Mouse (Mus musculus) heart, embryonic 16.5 days (tissue): Measurements from ENCODE around the gene 4930522H14Rik. TPM values are rescaled to one million over a fixed set of nuclear protein-coding genes. Genes with fewer than 3 reads are reported as not detected.

Experiments used
- ATAC-seq: fragments of 200-750 bp; cut with Nextera tagmentation; replicated peaks from 2 replicates; pipeline ENCODE4 v1.8.0; 2017; ENCODE audit warnings: moderate number of reproducible peaks; ENCODE audit not compliant: insufficient read depth, low FRiP score; ENCODE audit errors: extremely low read depth
- H3K27ac ChIP-seq: fragments of 300-500 bp; sonication (generic); 2 replicates; pipeline ENCODE4 v1.5.1; 2014; ENCODE audit warnings: mild to moderate bottlenecking, low read length, control low read depth, moderate library complexity
- H3K27me3 ChIP-seq: fragments of 300-500 bp; sonication (generic); 2 replicates; pipeline ENCODE4 v1.6.1; 2014; ENCODE audit warnings: low read length, mixed read lengths; ENCODE audit not compliant: control insufficient read depth, insufficient read depth
- H3K36me3 ChIP-seq: fragments of 300-500 bp; sonication (generic); 2 replicates; pipeline ENCODE4 v1.6.1; 2014; ENCODE audit not compliant: control insufficient read depth, insufficient read depth
- H3K4me1 ChIP-seq: fragments of 300-500 bp; sonication (generic); 2 replicates; pipeline ENCODE4 v1.6.1; 2014; ENCODE audit warnings: low read length, mixed read lengths; ENCODE audit not compliant: control insufficient read depth, insufficient read depth
- H3K4me2 ChIP-seq: fragments of 300-500 bp; sonication (generic); 2 replicates; pipeline ENCODE4 v1.6.1; 2014; ENCODE audit warnings: low read depth, mild to moderate bottlenecking, control low read depth, low read length
- H3K4me3 ChIP-seq: fragments of 300-500 bp; sonication (generic); 2 replicates; pipeline ENCODE4 v1.5.1; 2014; ENCODE audit warnings: mild to moderate bottlenecking, control low read depth, low read length
- H3K9ac ChIP-seq: fragments of 300-500 bp; sonication (generic); 2 replicates; pipeline ENCODE4 v1.6.1; 2014; ENCODE audit warnings: low read length, control low read depth
- H3K9me3 ChIP-seq: fragments of 300-500 bp; sonication (generic); replicated peaks from 2 replicates; pipeline ENCODE4 v1.6.1; 2016; ENCODE audit warnings: low read length; ENCODE audit not compliant: control insufficient read depth
- WGBS: fragments of 180-500 bp; shearing (Covaris S2); extraction: QIAGEN DNeasy Blood & Tissue Kit; methylation state at CpG from one replicate; pipeline ENCODE4 v1.1.7; 2014; 5-methylcytosine and 5-hydroxymethylcytosine counted together
- polyA plus RNA-seq: library from polyadenylated mRNA; unstranded; fragments of >200 nt; fragmentation: Nextera tagmentation; extraction: Ambion mirVana; gene quantifications from 2 replicates; pipeline ENCODE4 v1.2.1, GENCODE M21; 2015

4930522H14Rik gene
- polyA plus RNA-seq, 1 experiment from 2014 or later = not detected

DNA sequence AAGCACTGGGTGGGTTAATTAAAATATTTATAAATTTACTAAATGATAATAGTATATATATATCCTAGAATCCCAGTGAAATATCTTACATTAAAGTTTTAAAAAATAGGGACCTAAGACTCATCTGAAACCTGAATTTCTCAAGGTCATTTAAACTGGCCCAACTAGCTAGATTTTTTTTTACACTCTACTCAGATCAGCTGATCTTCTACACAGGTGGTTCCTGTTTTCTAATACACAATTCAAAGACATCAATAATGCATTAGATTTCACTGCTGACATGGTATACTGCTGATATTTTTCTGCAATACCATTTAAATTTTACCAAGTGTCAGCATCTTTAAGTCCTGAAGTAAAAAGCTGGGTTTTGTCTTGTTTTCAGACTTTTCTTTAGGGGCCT lies 67.2 kb downstream of the 4930522H14Rik start:
- H3K4me2 ChIP-seq = no peak overlapping the region
- ATAC-seq = no peak
- H3K4me1 ChIP-seq = peaks cover 11% of the 10 kb centered on the region

DNA sequence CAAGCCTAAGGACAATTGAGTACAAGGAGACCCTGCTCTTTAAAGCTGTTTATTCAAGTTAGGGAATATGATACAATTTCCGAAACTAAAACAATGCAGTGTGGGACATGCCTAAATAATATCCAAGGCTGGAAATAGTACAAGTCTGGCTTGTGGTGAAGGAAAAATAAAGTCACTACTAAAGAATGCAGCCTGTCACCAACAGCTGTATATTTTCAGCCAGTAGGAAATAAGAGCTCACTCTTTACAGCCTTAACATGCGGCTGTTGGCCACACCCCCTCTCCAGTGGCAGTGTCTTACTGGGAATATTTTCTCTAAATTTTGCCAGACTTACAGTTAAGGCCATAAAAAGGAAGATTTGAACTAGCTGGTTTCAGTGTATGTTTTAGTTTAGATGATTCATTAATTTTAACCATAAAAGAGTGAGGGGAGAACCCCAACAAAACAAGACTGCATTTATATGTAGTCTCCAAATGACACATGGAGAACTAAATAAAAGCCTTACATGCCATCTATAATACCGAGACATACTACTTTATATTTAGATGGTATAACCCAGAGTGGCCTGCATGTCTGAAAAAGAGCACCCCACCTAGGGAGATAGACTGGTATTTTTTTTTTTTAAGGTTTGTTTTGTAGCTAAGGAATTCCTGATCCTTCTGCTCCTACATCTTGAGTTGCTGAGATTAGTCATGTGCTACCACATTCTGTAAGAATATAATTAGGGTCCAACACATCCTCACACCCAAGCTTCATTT lies 70.5 kb downstream of the 4930522H14Rik start:
- no peaks in the 10 kb centered on the region for H3K36me3 ChIP-seq
- peaks cover 11% of the 10 kb centered on the region for H3K4me1 ChIP-seq
- H3K27me3 ChIP-seq = no peaks in the 10 kb centered on the region
- H3K4me3 ChIP-seq = peak overlapping the region; percentile 15; the same call in 1 of the 2 replicates
- peak overlapping the region; percentile 34 for H3K4me2 ChIP-seq
- no peaks in the 10 kb centered on the region for H3K9me3 ChIP-seq
- WGBS = 23% methylated on average over 3 of the region's 3 CpGs
- peak overlapping the region; percentile 91 for H3K27ac ChIP-seq
- H3K9ac ChIP-seq = peak overlapping the region; percentile 34; the same call in 1 of the 2 replicates
- peak; percentile 90 for ATAC-seq

More for the DNA sequence above, 67.2 kb downstream of the 4930522H14Rik start:
- no peak overlapping the region for H3K9ac ChIP-seq
- no peak overlapping the region for H3K4me3 ChIP-seq
- H3K9me3 ChIP-seq = no peaks in the 10 kb centered on the region
- no peak overlapping the region for H3K27ac ChIP-seq
- no peaks in the 10 kb centered on the region for H3K36me3 ChIP-seq
- H3K27me3 ChIP-seq = no peaks in the 10 kb centered on the region

GRCm38 (mm10) chr4:109456821-109457220 lies 74.3 kb downstream of the 4930522H14Rik start:
- H3K4me2 ChIP-seq = no peak overlapping the region
- no peaks in the 10 kb centered on the region for H3K27me3 ChIP-seq
- no peak for ATAC-seq
- peaks cover 4% of the 10 kb centered on the region for H3K36me3 ChIP-seq
- no peak overlapping the region for H3K4me3 ChIP-seq
- H3K4me1 ChIP-seq = peaks cover 11% of the 10 kb centered on the region
- no peaks in the 10 kb centered on the region for H3K9me3 ChIP-seq
- H3K27ac ChIP-seq = no peak overlapping the region
- 84% methylated on average over 6 of the region's 6 CpGs for WGBS
- no peak overlapping the region for H3K9ac ChIP-seq

Other genes with a start within 250 kb of the 4930522H14Rik start
- gene Ttc39a, start 124.7 kb downstream of the 4930522H14Rik start, polyA plus RNA-seq = 6.7 and 7.7 TPM in 2 replicates
- 41.1 and 41.5 TPM in 2 replicates for gene Rnf11, start 46.6 kb downstream of the 4930522H14Rik start, polyA plus RNA-seq
- 18.0 and 18.5 TPM in 2 replicates for gene Cdkn2c, start 135.9 kb upstream of the 4930522H14Rik start, polyA plus RNA-seq
- 18.5 and 19.2 TPM in 2 replicates for gene Faf1, start 145.3 kb upstream of the 4930522H14Rik start, polyA plus RNA-seq